Mouse (Mus musculus) ovary, postnatal 36 days (tissue): ENCODE measurements around the gene Sec11a.

Experiments
- DNase-seq: peaks from one replicate; pipeline ENCODE4 v3.0.0; 2022; ENCODE audit warnings: low spot score, mixed read lengths

Sec11a gene

GRCm38 (mm10) chr7:80855316-80855715, 92.3 kb downstream of the Sec11a start:
- DNase-seq: no peak
